Mouse (Mus musculus) heart, postnatal 0 days (tissue): ENCODE measurements at regions not wholly inside any gene's neighbourhood (a gene's known extent, or its start where the extent isn't known, plus 50 kb on each side); places are given as distances from the start of the nearest gene placed in this dataset.

Experiments
- CTCF ChIP-seq: IDR thresholded peaks from 2 replicates; pipeline ENCODE4 v1.5.1; 2016; ENCODE audit warnings: antibody characterized with exemption, control low read depth, low read depth
- EP300 ChIP-seq: IDR thresholded peaks from 2 replicates; pipeline ENCODE4 v1.6.1; 2016; ENCODE audit warnings: antibody characterized with exemption, low read depth

DNA sequence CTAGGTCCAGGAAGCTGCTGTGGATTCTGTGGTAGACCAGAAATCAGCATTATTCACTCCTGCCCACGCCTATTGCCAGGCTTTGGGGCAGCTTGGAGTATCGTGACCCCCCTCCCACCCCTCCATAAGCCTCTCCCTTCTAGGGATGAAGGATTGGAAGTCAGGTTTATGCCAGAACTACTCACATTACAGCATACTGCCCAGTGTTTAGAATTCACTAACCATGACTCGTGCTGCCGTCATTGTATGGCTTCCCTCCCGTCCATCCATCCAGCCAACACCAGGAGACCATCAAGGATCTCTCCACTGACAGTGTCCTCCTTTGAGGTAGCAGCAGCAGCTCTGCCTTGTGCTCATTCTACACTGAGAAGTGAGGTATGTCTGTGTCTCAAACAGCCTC lies 62.4 kb upstream of the Ret start:
- TF ChIP-seq CTCF (no peak), EP300 (no peak)
